Mouse (Mus musculus): Measurements from ENCODE around the gene Il2ra. TPM values are rescaled to one million over a fixed set of nuclear protein-coding genes. Genes with fewer than 3 reads are reported as not detected.

The Il2ra gene
- polyA plus RNA-seq, 1 experiment from 2014 or later = 0.04 TPM

DNA sequence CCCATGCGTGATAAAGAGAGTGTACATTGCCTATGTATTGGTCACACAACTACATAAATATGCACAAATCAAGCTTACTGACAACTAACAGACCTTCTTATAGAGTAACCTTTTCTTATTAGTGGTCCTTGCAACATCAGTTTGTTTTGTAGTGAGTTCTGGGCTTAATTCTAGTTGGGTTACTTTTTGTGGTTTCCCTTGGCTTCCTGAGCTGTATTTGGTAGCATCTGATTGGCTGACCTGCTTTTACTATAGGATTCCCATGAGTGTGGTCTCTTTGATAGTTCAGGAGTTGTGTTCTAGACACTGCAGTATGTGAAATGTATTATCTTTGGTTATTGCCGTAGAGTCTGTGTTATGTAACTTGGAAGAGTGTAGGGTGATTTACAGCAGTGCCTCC is 15.0 kb downstream of the Il2ra start:
- H3K9me3 ChIP-seq (ENCODE audit: low read length) = no peaks in the 10 kb centered on the region

GRCm38 (mm10) chr2:11659263-11659662 is 16.7 kb downstream of the Il2ra start:
- Histone ChIP-seq H3K36me3 (ENCODE audit: insufficient read depth, low read length) (no peaks in the 10 kb centered on the region), H3K27me3 (replicated peaks; ENCODE audit: insufficient read depth, low read length) (no peaks in the 10 kb centered on the region), H3K4me3 (ENCODE audit: low read depth, low read length) (no peak overlapping the region), H3K27ac (ENCODE audit: low read length) (no peak overlapping the region), H3K9ac (replicated peaks; ENCODE audit: low read depth) (no peak overlapping the region), H3K9me3 (ENCODE audit: low read length) (no peaks in the 10 kb centered on the region), H3K4me2 (replicated peaks; ENCODE audit: low read depth, low read length) (no peak overlapping the region), H3K4me1 (ENCODE audit: insufficient read depth, low read depth, low read length) (no peaks in the 10 kb centered on the region)
- DNase-seq (ENCODE audit: low spot score) (no peak), ATAC-seq (no peak)
- TF ChIP-seq EP300 (IDR thresholded peaks at IDR 0.05) (no peak), CTCF (IDR thresholded peaks at IDR 0.05) (no peak)
- WGBS = 24% methylated on average over 2 of the region's 2 CpGs

More for the DNA sequence above, 15.0 kb downstream of the Il2ra start:
- no peak for TF ChIP-seq EP300 (IDR thresholded peaks at IDR 0.05)
- no peak for DNase-seq (ENCODE audit: low spot score)
- H3K9ac ChIP-seq (replicated peaks; ENCODE audit: low read depth) = no peak overlapping the region
- H3K27ac ChIP-seq (ENCODE audit: low read length) = no peak overlapping the region
- 78% methylated on average over 2 of the region's 2 CpGs for WGBS
- H3K36me3 ChIP-seq (ENCODE audit: insufficient read depth, low read length) = no peaks in the 10 kb centered on the region
- no peak for ATAC-seq
- H3K4me3 ChIP-seq (ENCODE audit: low read depth, low read length) = no peak overlapping the region
- no peak overlapping the region for H3K4me2 ChIP-seq (replicated peaks; ENCODE audit: low read depth, low read length)
- no peaks in the 10 kb centered on the region for H3K27me3 ChIP-seq (replicated peaks; ENCODE audit: insufficient read depth, low read length)
- no peaks in the 10 kb centered on the region for H3K4me1 ChIP-seq (ENCODE audit: insufficient read depth, low read depth, low read length)

DNA sequence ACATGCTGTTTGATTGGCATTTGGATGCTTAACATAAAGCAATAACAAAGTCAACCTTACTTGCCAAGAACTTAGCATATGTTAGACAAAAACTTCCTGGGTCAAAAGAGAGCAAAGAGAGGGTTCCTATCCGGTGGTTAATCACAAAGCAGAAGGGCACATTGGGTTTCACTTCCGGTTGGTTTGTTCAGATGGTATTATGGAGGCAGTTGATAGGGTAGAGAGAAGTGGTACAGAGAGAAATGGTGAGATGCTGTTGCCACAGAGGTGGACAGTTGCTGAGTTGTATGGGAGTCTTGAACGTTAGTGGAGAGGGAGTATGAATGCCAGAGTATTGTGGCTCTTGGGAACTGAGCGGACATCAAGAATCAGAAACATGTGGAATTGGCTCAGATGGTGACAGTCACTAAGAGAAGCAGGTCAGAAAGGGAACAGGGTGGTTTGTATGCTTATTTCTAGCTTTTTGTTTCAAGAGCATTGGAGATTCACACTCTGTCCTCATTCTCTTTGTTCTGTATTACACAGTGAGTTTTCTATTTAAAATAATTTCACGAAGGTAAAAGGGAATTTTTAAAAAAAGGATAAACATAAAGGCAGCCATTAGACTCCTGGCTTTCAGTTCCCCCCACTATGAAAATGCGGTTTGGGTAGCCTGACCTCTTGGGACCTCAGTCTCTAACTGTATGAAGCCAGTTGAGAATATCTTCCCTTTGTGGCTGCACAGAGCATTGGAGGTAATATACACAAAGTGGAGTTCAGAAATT is 19.7 kb downstream of the Il2ra start:
- ATAC-seq = no peak
- no peak for DNase-seq (ENCODE audit: low spot score)
- WGBS = 72% methylated on average over 6 of the region's 6 CpGs
- Histone ChIP-seq H3K9ac (replicated peaks; ENCODE audit: low read depth) (no peak overlapping the region), H3K36me3 (ENCODE audit: insufficient read depth, low read length) (no peaks in the 10 kb centered on the region), H3K27me3 (replicated peaks; ENCODE audit: insufficient read depth, low read length) (no peaks in the 10 kb centered on the region), H3K27ac (ENCODE audit: low read length) (no peak overlapping the region), H3K4me3 (ENCODE audit: low read depth, low read length) (no peak overlapping the region), H3K4me2 (replicated peaks; ENCODE audit: low read depth, low read length) (no peak overlapping the region), H3K4me1 (ENCODE audit: insufficient read depth, low read depth, low read length) (no peaks in the 10 kb centered on the region), H3K9me3 (ENCODE audit: low read length) (no peaks in the 10 kb centered on the region)
- no peak for TF ChIP-seq CTCF (IDR thresholded peaks at IDR 0.05)
- no peak for TF ChIP-seq EP300 (IDR thresholded peaks at IDR 0.05)

DNA sequence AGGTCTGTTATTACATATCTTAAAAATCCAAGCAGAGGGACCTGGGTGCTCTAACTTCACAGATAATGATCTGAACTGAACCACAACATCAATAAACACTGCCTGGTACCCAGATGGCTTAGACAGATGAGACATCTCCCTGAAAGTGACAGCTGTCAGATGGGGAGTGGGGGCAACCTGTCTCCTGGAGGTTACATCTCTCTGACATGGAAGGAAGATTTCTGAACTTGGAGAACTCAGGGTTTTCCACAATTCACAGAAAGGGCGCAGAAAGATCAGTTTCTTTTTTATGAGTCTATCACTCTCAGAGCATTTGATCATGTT is 20.3 kb downstream of the Il2ra start:
- ATAC-seq = no peak
- H3K27me3 ChIP-seq (replicated peaks; ENCODE audit: insufficient read depth, low read length) = no peaks in the 10 kb centered on the region
- no peak overlapping the region for H3K27ac ChIP-seq (ENCODE audit: low read length)
- no peak for DNase-seq (ENCODE audit: low spot score)
- 92% methylated on average over 1 of the region's 1 CpGs for WGBS
- H3K4me2 ChIP-seq (replicated peaks; ENCODE audit: low read depth, low read length) = no peak overlapping the region
- TF ChIP-seq CTCF (IDR thresholded peaks at IDR 0.05) (no peak), EP300 (IDR thresholded peaks at IDR 0.05) (no peak)
- H3K36me3 ChIP-seq (ENCODE audit: insufficient read depth, low read length) = no peaks in the 10 kb centered on the region
- H3K9ac ChIP-seq (replicated peaks; ENCODE audit: low read depth) = no peak overlapping the region
- H3K4me1 ChIP-seq (ENCODE audit: insufficient read depth, low read depth, low read length) = no peaks in the 10 kb centered on the region
- no peak overlapping the region for H3K4me3 ChIP-seq (ENCODE audit: low read depth, low read length)
- H3K9me3 ChIP-seq (ENCODE audit: low read length) = no peaks in the 10 kb centered on the region

DNA sequence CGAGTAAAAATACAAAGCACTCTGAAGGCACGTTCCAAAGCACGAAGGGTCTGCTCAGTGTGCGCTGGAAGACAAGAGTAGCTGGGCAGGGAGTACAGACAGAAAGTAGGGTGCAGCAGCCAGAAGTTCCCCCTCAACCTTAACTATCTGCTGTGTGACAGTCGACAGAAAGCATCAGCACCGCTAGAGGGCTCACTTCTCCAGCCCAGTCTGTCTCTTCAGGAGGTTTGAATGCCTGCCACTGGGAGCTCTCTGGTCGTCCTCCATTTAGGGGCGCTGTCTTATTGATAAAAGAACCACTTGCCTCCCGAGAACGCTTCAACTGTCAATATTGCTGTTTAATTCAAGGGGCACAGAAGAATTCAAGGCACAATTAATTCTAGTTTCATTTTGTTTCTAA is 21.4 kb downstream of the Il2ra start:
- peak; percentile 89 for DNase-seq (ENCODE audit: low spot score)
- TF ChIP-seq EP300 (IDR thresholded peaks at IDR 0.05) (no peak), CTCF (IDR thresholded peaks at IDR 0.05) (peak; percentile 89)
- peak; percentile 67 for ATAC-seq
- Histone ChIP-seq H3K36me3 (ENCODE audit: insufficient read depth, low read length) (no peaks in the 10 kb centered on the region), H3K4me3 (ENCODE audit: low read depth, low read length) (no peak overlapping the region), H3K4me2 (replicated peaks; ENCODE audit: low read depth, low read length) (peak overlapping the region; percentile 15; the same call in 1 of the 2 replicates), H3K9ac (replicated peaks; ENCODE audit: low read depth) (no peak overlapping the region), H3K9me3 (ENCODE audit: low read length) (no peaks in the 10 kb centered on the region), H3K4me1 (ENCODE audit: insufficient read depth, low read depth, low read length) (no peaks in the 10 kb centered on the region), H3K27me3 (replicated peaks; ENCODE audit: insufficient read depth, low read length) (no peaks in the 10 kb centered on the region), H3K27ac (ENCODE audit: low read length) (no peak overlapping the region)
- WGBS = 5% methylated on average over 10 of the region's 10 CpGs

DNA sequence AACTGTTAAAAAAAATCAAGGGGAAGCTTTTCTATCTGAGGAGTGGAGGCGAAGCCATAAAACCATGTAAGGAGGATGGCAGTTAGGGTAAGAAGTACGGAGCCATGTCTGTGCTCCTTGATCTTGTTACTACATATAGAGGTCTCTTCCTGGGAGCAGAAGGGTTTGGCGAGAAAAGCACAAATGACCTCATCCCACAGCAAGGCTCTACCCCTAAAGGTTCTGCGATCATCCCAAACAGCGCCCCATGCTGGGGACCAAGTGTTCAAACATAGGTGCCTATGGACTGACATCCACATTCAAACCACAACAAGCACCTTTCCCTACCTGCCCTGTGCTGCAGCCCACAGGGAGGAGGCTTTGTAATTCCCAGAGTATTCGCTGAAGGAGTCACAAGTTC is 21.8 kb downstream of the Il2ra start:
- WGBS = 51% methylated on average over 6 of the region's 6 CpGs
- H3K9ac ChIP-seq (replicated peaks; ENCODE audit: low read depth) = no peak overlapping the region
- ATAC-seq = peak; percentile 44; the same call in 1 of the 2 replicates
- H3K36me3 ChIP-seq (ENCODE audit: insufficient read depth, low read length) = no peaks in the 10 kb centered on the region
- H3K4me3 ChIP-seq (ENCODE audit: low read depth, low read length) = no peak overlapping the region
- no peaks in the 10 kb centered on the region for H3K27me3 ChIP-seq (replicated peaks; ENCODE audit: insufficient read depth, low read length)
- no peaks in the 10 kb centered on the region for H3K9me3 ChIP-seq (ENCODE audit: low read length)
- no peak; the same call in 1 of the 2 replicates for TF ChIP-seq CTCF (IDR thresholded peaks at IDR 0.05)
- no peak for TF ChIP-seq EP300 (IDR thresholded peaks at IDR 0.05)
- peak overlapping the region; percentile 15; the same call in 1 of the 2 replicates for H3K4me2 ChIP-seq (replicated peaks; ENCODE audit: low read depth, low read length)
- peak; percentile 15 for DNase-seq (ENCODE audit: low spot score)
- no peaks in the 10 kb centered on the region for H3K4me1 ChIP-seq (ENCODE audit: insufficient read depth, low read depth, low read length)
- H3K27ac ChIP-seq (ENCODE audit: low read length) = no peak overlapping the region

Data from lung, postnatal 0 days (tissue).